Mouse (Mus musculus) embryonic facial prominence, embryonic 11.5 days (tissue): ENCODE results near the gene Cacnb4. TPM values are rescaled to one million over a fixed set of nuclear protein-coding genes. Genes with fewer than 3 reads are reported as not detected.

ENCODE experiments used
- ATAC-seq: fragments of 200-750 bp; cut with Nextera tagmentation; replicated peaks from 2 replicates; pipeline ENCODE4 v1.8.0; 2017; ENCODE audit warnings: low read depth; ENCODE audit not compliant: insufficient number of reproducible peaks, low FRiP score, low TSS enrichment
- DNase-seq: peaks from one replicate; pipeline ENCODE4 v3.0.0-alpha.2; 2015; ENCODE audit warnings: low spot score
- H3K27ac ChIP-seq: fragments of 300-500 bp; sonication (generic); replicated peaks from 2 replicates; pipeline ENCODE4 v1.5.1; 2014; ENCODE audit warnings: mild to moderate bottlenecking, low read depth, low read length, control low read depth
- H3K27me3 ChIP-seq: fragments of 300-500 bp; sonication (generic); 2 replicates; pipeline ENCODE4 v1.6.1; 2014; ENCODE audit warnings: mild to moderate bottlenecking, low read length, moderate library complexity, mixed read lengths; ENCODE audit not compliant: control insufficient read depth, insufficient read depth
- H3K36me3 ChIP-seq: fragments of 300-500 bp; sonication (generic); replicated peaks from 2 replicates; pipeline ENCODE4 v1.6.1; 2014; ENCODE audit warnings: low read depth, mild to moderate bottlenecking, low read length, moderate library complexity, mixed read lengths; ENCODE audit not compliant: control insufficient read depth, insufficient read depth
- H3K4me1 ChIP-seq: fragments of 300-500 bp; sonication (generic); 2 replicates; pipeline ENCODE4 v1.6.1; 2014; ENCODE audit warnings: low read length, mixed read lengths; ENCODE audit not compliant: control insufficient read depth, insufficient read depth
- H3K4me2 ChIP-seq: fragments of 300-500 bp; sonication (generic); 2 replicates; pipeline ENCODE4 v1.6.1; 2014; ENCODE audit warnings: low read depth, mild to moderate bottlenecking, control low read depth, low read length, moderate library complexity
- H3K4me3 ChIP-seq: fragments of 300-500 bp; sonication (generic); 2 replicates; pipeline ENCODE4 v1.5.1; 2014; ENCODE audit warnings: low read depth, low read length, control low read depth
- H3K9ac ChIP-seq: fragments of 300-500 bp; sonication (generic); replicated peaks from 2 replicates; pipeline ENCODE4 v1.6.1; 2014; ENCODE audit warnings: mild to moderate bottlenecking, control low read depth, low read length
- H3K9me3 ChIP-seq: fragments of 300-500 bp; sonication (generic); replicated peaks from 2 replicates; pipeline ENCODE4 v1.6.1; 2016; ENCODE audit warnings: mild to moderate bottlenecking, low read length, inconsistent platforms, mixed read lengths; ENCODE audit not compliant: control insufficient read depth
- WGBS: fragments of 180-500 bp; shearing (Covaris S2); extraction: QIAGEN DNeasy Blood & Tissue Kit; methylation state at CpG from one replicate; pipeline ENCODE4 v1.1.7; 2014; 5-methylcytosine and 5-hydroxymethylcytosine counted together
- polyA plus RNA-seq: library from polyadenylated mRNA; unstranded; fragments of >200 nt; fragmentation: Nextera tagmentation; extraction: Ambion mirVana; gene quantifications from 2 replicates; pipeline ENCODE4 v1.2.1, GENCODE M21; 2014

The Cacnb4 gene
- polyA plus RNA-seq, 1 experiment from 2014 or later: 0.95 TPM

GRCm38 (mm10) chr2:52421197-52421596 lies 255.4 kb downstream of the Cacnb4 start:
- Histone ChIP-seq H3K36me3 (no peaks in the 10 kb centered on the region), H3K27me3 (no peaks in the 10 kb centered on the region), H3K27ac (no peak overlapping the region), H3K4me3 (no peak overlapping the region), H3K4me2 (no peak overlapping the region), H3K4me1 (no peaks in the 10 kb centered on the region), H3K9ac (no peak overlapping the region), H3K9me3 (no peaks in the 10 kb centered on the region)
- ATAC-seq (no peak), DNase-seq (no peak)
- WGBS: 72% methylated on average over 6 of the region's 6 CpGs

- WGBS: 90% methylated on average over 7 of the region's 7 CpGs
- no peak for DNase-seq
- Histone ChIP-seq H3K36me3 (peaks cover 4% of the 10 kb centered on the region; the same call in 1 of the 2 replicates), H3K27me3 (no peaks in the 10 kb centered on the region), H3K9me3 (no peaks in the 10 kb centered on the region), H3K9ac (no peak overlapping the region), H3K4me1 (no peaks in the 10 kb centered on the region), H3K27ac (no peak overlapping the region), H3K4me3 (no peak overlapping the region), H3K4me2 (no peak overlapping the region)
- no peak for ATAC-seq
These were observed 256.5 kb downstream of the Cacnb4 start for GRCm38 (mm10) chr2:52420001-52420710.

GRCm38 (mm10) chr2:52419295-52419694 lies 257.3 kb downstream of the Cacnb4 start:
- Histone ChIP-seq H3K4me3 (no peak overlapping the region), H3K9ac (no peak overlapping the region), H3K27me3 (no peaks in the 10 kb centered on the region), H3K36me3 (peaks cover 4% of the 10 kb centered on the region; the same call in 1 of the 2 replicates), H3K9me3 (no peaks in the 10 kb centered on the region), H3K27ac (no peak overlapping the region), H3K4me2 (no peak overlapping the region), H3K4me1 (no peaks in the 10 kb centered on the region)
- ATAC-seq (no peak), DNase-seq (no peak)
- 84% methylated on average over 6 of the region's 6 CpGs for WGBS

- H3K36me3 ChIP-seq: peaks cover 30% of the 10 kb centered on the region
- no peak overlapping the region for H3K4me2 ChIP-seq
- ATAC-seq: no peak
- no peak for DNase-seq
- H3K9me3 ChIP-seq: peaks cover 13% of the 10 kb centered on the region
- H3K4me3 ChIP-seq: no peak overlapping the region
- H3K27ac ChIP-seq: no peak overlapping the region
- no peaks in the 10 kb centered on the region for H3K4me1 ChIP-seq
- H3K9ac ChIP-seq: no peak overlapping the region
- 96% methylated on average over 5 of the region's 5 CpGs for WGBS
- H3K27me3 ChIP-seq: no peaks in the 10 kb centered on the region
These were observed 264.1 kb downstream of the Cacnb4 start for GRCm38 (mm10) chr2:52412524-52413037.

- 84% methylated on average over 1 of the region's 1 CpGs for WGBS
- ATAC-seq: no peak
These were observed 270.2 kb downstream of the Cacnb4 start for GRCm38 (mm10) chr2:52406480-52406879.

GRCm38 (mm10) chr2:52405238-52405637 lies 271.4 kb downstream of the Cacnb4 start:
- H3K4me2 ChIP-seq: no peak overlapping the region
- no peak for DNase-seq
- WGBS: 94% methylated on average over 5 of the region's 5 CpGs

More at GRCm38 (mm10) chr2:52406480-52406879, 270.2 kb downstream of the Cacnb4 start:
- H3K9me3 ChIP-seq: peaks cover 13% of the 10 kb centered on the region
- no peak overlapping the region for H3K4me3 ChIP-seq
- H3K9ac ChIP-seq: no peak overlapping the region
- H3K27ac ChIP-seq: no peak overlapping the region
- H3K4me2 ChIP-seq: no peak overlapping the region
- no peak for DNase-seq
- no peaks in the 10 kb centered on the region for H3K4me1 ChIP-seq
- H3K36me3 ChIP-seq: peaks cover 24% of the 10 kb centered on the region
- no peaks in the 10 kb centered on the region for H3K27me3 ChIP-seq

GRCm38 (mm10) chr2:52394529-52394928 lies 282.1 kb downstream of the Cacnb4 start:
- Histone ChIP-seq H3K4me2 (no peak overlapping the region), H3K4me1 (no peaks in the 10 kb centered on the region), H3K27me3 (no peaks in the 10 kb centered on the region), H3K4me3 (no peak overlapping the region), H3K27ac (no peak overlapping the region), H3K36me3 (no peaks in the 10 kb centered on the region), H3K9ac (no peak overlapping the region), H3K9me3 (no peaks in the 10 kb centered on the region)
- no peak for ATAC-seq
- no peak for DNase-seq
- 87% methylated on average over 5 of the region's 5 CpGs for WGBS

More at GRCm38 (mm10) chr2:52405238-52405637, 271.4 kb downstream of the Cacnb4 start:
- Histone ChIP-seq H3K27me3 (no peaks in the 10 kb centered on the region), H3K4me3 (no peak overlapping the region), H3K27ac (no peak overlapping the region), H3K4me1 (no peaks in the 10 kb centered on the region), H3K9me3 (peaks cover 7% of the 10 kb centered on the region), H3K9ac (no peak overlapping the region), H3K36me3 (peaks cover 13% of the 10 kb centered on the region)
- ATAC-seq: no peak

- no peaks in the 10 kb centered on the region for H3K9me3 ChIP-seq
- DNase-seq (no peak), ATAC-seq (no peak)
- no peaks in the 10 kb centered on the region for H3K27me3 ChIP-seq
- H3K27ac ChIP-seq: no peak overlapping the region
- H3K4me1 ChIP-seq: no peaks in the 10 kb centered on the region
- 91% methylated on average over 2 of the region's 2 CpGs for WGBS
- no peaks in the 10 kb centered on the region for H3K36me3 ChIP-seq
- no peak overlapping the region for H3K9ac ChIP-seq
- H3K4me3 ChIP-seq: no peak overlapping the region
- H3K4me2 ChIP-seq: no peak overlapping the region
These were observed 286.1 kb downstream of the Cacnb4 start for GRCm38 (mm10) chr2:52390415-52390975.
